Mouse (Mus musculus): Measurements from ENCODE around the gene Klc3.

DNA sequence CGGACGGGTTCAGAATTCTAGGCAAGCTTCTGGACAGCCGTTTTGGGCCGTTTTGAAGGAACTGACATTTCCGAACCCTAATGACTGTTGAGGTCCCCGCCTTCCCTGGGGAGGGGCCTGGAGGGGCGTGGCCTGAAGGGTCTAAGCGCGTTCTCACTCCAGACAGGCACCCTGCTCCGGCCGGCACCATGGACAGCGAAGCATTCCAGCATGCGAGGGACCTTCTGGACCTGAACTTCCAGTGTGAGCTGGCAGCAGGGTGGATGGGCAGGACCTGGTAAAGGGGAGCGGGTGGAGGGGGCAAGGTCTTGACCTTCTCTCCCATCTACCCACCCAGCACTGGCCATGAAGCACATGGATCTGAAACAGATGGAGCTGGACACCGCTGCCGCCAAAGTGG, 35.5 kb downstream of the Klc3 start:
- TF ChIP-seq CTCF (conservative IDR thresholded peaks at IDR 0.05; ENCODE audit: low read length), result no peak
- no peak for TF ChIP-seq NANOG (IDR thresholded peaks at IDR 0.05; ENCODE audit: borderline replicate concordance, low read length)
- TF ChIP-seq POU5F1 (IDR thresholded peaks at IDR 0.05; ENCODE audit: borderline replicate concordance, low read length), result no peak
